Mouse (Mus musculus) urinary bladder, postnatal 0 days (tissue): ENCODE results near the gene Card19. TPM values are rescaled to one million over a fixed set of nuclear protein-coding genes. Genes with fewer than 3 reads are reported as not detected.

Experiments used
- polyA plus RNA-seq: library from polyadenylated mRNA; unstranded; fragments of >200 nt; fragmentation: Nextera tagmentation; extraction: Ambion mirVana; gene quantifications from 2 replicates; pipeline ENCODE4 v1.2.1, GENCODE M21; 2015

The Card19 gene
- 112 and 115 TPM in 2 replicates for polyA plus RNA-seq

DNA sequence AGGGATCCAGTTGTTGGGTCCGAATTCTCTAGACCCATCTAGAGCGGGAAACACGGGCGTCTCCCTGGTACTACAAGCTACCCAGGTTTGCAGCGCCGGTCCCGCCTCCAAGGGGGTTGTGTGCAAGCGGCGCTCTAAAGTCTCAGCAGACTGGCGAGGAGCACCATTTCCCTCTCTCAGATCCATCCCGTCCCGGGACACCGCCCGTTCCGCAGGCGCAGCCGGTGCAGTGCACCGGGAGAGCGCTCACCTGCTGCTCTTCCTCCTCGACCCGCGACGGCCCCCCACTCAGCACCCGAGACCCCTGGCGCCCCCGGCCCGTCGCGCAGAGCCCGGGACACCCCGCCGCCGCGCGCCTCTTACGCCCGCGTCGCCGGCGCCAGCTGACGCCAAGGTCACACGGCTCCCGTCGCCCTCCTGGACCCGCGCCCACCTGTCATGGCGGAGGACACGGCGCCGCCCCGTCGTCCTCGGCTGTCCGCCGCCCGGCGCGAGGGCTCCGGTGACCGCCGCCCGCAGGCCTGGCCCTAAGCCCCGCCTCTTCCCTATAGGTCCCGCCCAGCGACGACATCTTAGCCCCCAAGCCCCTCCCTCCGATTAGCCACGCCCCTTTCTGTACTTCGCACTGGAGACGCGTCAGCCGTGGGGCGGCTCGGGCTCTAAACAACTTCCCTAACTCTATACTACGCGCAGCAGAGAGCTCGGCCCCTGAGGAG is at the start of gene Card19:
Gene Card19, minus strand, starts transcription at position 534 of the 716 bp plus-strand sequence.

DNA sequence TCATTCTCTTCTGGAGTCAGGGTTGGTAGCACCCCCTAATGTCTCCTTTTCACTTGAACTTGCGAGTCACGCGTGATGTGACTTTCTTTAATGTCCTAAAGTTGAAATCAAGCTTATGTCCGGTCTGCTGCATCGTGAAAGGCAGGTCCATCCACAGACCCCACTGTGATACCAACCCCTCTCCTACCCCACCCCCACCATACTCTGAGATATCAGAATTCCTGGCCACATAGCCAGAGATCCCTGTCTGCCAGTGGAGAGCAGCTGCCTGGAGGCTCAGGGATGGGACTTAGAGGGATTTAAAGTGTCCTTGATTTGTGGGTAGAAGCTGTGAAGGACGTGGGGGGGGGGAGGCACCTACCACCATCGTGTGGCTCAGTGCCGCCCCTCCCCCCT is 32.6 kb upstream of the Card19 start, which contains the start of gene Susd3:
Gene Susd3, minus strand, starts transcription at position 240 of the 396 bp plus-strand sequence.

DNA sequence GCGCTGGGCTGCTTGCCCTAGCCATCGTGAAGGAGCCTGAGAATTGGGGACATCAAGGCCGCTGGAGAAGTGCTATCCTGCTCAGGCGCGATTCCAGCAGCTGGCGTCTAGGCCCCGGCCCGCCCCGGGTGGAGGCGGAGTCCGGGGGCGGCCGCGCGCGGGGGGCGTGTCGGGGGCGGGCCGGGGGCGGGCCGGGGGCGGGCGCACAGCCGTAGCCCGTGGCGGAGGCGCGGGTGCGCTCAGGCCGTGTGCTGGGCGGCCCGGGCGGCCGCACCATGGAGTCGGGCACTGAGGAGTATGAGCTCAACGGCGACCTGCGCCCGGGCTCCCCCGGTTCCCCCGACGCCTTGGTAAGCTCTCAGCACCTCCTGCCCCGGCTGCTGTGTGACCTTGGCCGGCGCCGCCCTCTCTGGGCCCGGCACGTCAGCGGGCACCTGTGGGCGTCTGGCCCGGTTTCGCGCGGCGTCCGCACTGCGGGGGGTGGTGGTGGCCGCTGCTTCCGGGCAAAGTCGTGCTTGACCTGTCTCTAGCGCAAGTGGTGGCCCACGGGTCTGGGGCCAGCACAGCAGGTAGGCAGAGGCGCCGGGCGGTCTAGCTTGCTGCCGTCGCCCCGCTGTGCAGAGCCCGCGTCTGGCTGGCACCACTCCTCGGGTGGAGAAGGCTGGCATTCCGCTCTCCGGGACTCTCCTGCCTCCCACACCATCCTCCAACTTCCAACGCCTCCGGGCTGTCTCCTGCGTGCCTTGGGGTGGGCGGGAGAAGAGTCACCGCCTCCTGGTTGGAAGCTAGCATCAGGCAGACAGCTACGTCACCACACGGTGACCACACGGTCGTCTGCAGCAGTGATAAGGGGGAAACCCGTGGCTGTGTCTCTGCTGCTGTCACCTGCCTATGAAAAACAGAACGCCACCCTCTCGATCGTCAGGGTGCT is 28.3 kb downstream of the Card19 start, which contains the start of gene Ninj1:
Gene Ninj1, plus strand, starts transcription at position 198 of the 931 bp plus-strand sequence.

Other genes starting within 250 kb of the Card19 start
- 17.7 and 18.8 TPM in 2 replicates for gene Fam120a, start 248.0 kb downstream of the Card19 start, polyA plus RNA-seq
- gene Wnk2, start 68.0 kb downstream of the Card19 start, polyA plus RNA-seq: 3.7 and 3.9 TPM in 2 replicates
- gene Ninj1, start 28.6 kb downstream of the Card19 start, polyA plus RNA-seq: 65.9 and 82.7 TPM in 2 replicates
- gene Susd3, start 32.7 kb upstream of the Card19 start, polyA plus RNA-seq: 2.1 and 3.1 TPM in 2 replicates
- gene Fgd3, start 104.3 kb upstream of the Card19 start, polyA plus RNA-seq: 2.7 and 2.9 TPM in 2 replicates
- 33.4 and 39.9 TPM in 2 replicates for gene Bicd2, start 125.5 kb upstream of the Card19 start, polyA plus RNA-seq
- 9.0 and 9.4 TPM in 2 replicates for gene Ippk, start 205.2 kb upstream of the Card19 start, polyA plus RNA-seq